Mouse (Mus musculus): Measurements from ENCODE around the gene Pde4b. TPM values are rescaled to one million over a fixed set of nuclear protein-coding genes. Genes with fewer than 3 reads are reported as not detected.
A peak's percentile ranks its signal among the peaks of the same experiment; 100 is the strongest.

Gene Pde4b
- polyA plus RNA-seq, 1 experiment from 2014 or later: 7.7 TPM

DNA sequence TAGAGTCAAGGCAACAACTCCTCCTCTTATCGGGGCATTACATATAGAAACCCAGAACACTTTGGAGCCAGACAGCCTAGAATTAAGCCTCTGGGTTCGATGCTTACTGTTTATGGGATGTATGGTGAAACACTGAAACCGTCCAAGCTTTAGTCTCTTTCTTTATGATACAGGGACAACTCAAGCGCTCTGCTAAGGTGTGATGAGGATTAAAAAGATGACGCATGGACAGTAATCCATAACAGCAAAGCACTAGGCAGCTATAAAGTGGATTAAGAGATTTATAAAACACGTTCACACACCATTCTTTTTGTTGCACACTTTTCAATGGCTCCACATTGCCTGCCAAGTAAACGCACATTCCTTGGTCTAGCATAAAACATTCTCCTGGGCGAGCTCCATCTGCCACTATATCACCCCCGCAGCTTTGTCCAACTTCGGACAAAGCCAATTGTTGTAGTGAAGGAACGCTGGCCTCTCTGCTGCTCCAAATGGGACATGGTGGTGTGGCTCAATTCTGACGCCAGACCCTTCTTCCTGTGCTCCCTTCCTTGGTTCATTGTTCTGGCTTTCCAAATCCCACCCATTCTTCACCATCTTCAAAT, 473.4 kb downstream of the Pde4b start:
- H3K36me3 ChIP-seq (ENCODE audit: control insufficient read depth, insufficient read depth, low read length): no peaks in the 10 kb centered on the region
- no peak overlapping the region for H3K9ac ChIP-seq (ENCODE audit: low read length)
- no peak overlapping the region for H3K27ac ChIP-seq (ENCODE audit: low read depth, low read length)
- H3K9me3 ChIP-seq (ENCODE audit: control insufficient read depth, low read length): no peaks in the 10 kb centered on the region
- H3K27me3 ChIP-seq (ENCODE audit: control insufficient read depth, insufficient read depth, low read length): no peaks in the 10 kb centered on the region
- WGBS: 75% methylated on average over 12 of the region's 12 CpGs
- no peaks in the 10 kb centered on the region for H3K4me1 ChIP-seq (replicated peaks; ENCODE audit: control insufficient read depth, insufficient read depth, low read length)
- ATAC-seq (replicated peaks; ENCODE audit: low FRiP score) (no peak), DNase-seq (ENCODE audit: low spot score) (no peak)
- H3K4me2 ChIP-seq (ENCODE audit: low read depth, low read length, severe bottlenecking): no peak overlapping the region
- no peak overlapping the region for H3K4me3 ChIP-seq (ENCODE audit: low read depth, low read length)

DNA sequence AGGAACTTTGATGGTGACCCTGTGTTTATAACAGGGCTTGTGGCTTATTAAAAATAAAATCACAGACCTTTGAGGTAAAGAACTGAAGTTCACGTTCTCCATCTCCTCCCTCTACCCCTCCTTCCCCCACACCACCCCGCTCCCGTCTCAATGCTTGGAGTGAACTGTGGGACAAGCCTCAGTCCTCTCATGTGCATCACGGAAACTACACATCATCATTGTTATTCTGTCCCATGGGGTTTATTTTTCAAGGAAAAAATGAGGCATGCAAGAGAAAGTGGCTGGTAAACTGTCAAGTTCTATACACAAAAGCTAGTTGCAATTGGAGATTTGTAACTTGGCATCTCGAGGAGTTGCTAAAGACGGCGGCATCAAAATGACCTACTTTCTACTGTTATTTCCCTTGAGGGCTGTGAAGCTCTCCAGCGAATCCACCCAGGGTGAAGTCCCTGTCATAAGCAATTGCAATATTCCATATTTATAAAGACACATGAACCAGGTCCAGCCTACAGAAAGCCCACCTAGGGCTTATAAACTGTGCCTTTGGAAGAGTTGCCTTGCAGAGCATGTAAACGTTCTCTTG, 476.0 kb downstream of the Pde4b start:
- DNase-seq (ENCODE audit: low spot score): no peak
- Histone ChIP-seq H3K4me2 (ENCODE audit: low read depth, low read length, severe bottlenecking) (no peak overlapping the region), H3K27me3 (ENCODE audit: control insufficient read depth, insufficient read depth, low read length) (no peaks in the 10 kb centered on the region), H3K9ac (ENCODE audit: low read length) (no peak overlapping the region), H3K27ac (ENCODE audit: low read depth, low read length) (no peak overlapping the region), H3K36me3 (ENCODE audit: control insufficient read depth, insufficient read depth, low read length) (no peaks in the 10 kb centered on the region), H3K9me3 (ENCODE audit: control insufficient read depth, low read length) (no peaks in the 10 kb centered on the region), H3K4me1 (replicated peaks; ENCODE audit: control insufficient read depth, insufficient read depth, low read length) (no peaks in the 10 kb centered on the region; the same call in 1 of the 2 replicates), H3K4me3 (ENCODE audit: low read depth, low read length) (no peak overlapping the region)
- ATAC-seq (replicated peaks; ENCODE audit: low FRiP score): no peak
- WGBS: 88% methylated on average over 9 of the region's 9 CpGs

DNA sequence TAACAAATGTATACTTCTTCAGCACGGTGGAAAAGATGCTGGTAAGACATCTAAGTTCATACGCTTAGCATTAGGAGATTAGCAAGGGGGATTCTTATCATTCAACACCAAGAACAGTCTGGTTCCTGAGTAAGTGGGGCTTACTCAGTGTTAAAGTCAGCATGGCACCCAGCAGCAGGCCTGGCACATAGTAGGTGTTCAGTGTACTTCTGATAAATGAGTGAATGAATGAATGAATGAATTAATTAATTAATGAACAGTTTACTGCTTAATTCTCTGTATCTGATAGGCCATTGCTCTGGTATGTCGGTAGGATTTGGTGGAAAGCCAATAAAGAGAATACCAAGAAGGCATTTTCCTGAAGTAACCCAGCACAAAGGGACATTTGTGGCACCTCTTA, 476.9 kb downstream of the Pde4b start:
- no peak for DNase-seq (ENCODE audit: low spot score)
- Histone ChIP-seq H3K27ac (ENCODE audit: low read depth, low read length) (no peak overlapping the region), H3K4me1 (replicated peaks; ENCODE audit: control insufficient read depth, insufficient read depth, low read length) (peaks cover 3% of the 10 kb centered on the region; the same call in 1 of the 2 replicates), H3K9me3 (ENCODE audit: control insufficient read depth, low read length) (no peaks in the 10 kb centered on the region), H3K4me3 (ENCODE audit: low read depth, low read length) (no peak overlapping the region), H3K27me3 (ENCODE audit: control insufficient read depth, insufficient read depth, low read length) (no peaks in the 10 kb centered on the region), H3K36me3 (ENCODE audit: control insufficient read depth, insufficient read depth, low read length) (no peaks in the 10 kb centered on the region), H3K4me2 (ENCODE audit: low read depth, low read length, severe bottlenecking) (no peak overlapping the region), H3K9ac (ENCODE audit: low read length) (no peak overlapping the region)
- ATAC-seq (replicated peaks; ENCODE audit: low FRiP score): no peak
- 90% methylated on average over 3 of the region's 3 CpGs for WGBS

DNA sequence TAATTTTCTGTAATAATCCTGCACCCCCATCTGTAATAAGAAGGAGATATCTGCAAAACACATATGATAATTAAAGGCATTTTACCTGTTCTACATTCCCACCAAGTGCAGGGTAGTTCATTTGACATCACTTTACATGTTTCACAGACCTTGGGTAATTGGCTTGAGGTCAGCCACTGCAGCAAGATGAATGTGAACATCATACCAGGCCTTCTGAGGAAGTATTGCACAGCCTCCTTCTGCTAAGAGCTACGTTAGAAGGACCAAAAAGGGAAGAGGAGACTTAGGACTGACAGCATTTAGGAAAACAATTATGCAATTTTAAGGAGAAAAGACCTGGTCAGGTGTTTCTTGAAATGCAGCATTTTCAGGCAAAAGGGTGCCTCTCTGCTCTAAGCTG, 479.1 kb downstream of the Pde4b start:
- H3K4me2 ChIP-seq (ENCODE audit: low read depth, low read length, severe bottlenecking): no peak overlapping the region
- H3K9me3 ChIP-seq (ENCODE audit: control insufficient read depth, low read length): no peaks in the 10 kb centered on the region
- no peaks in the 10 kb centered on the region for H3K27me3 ChIP-seq (ENCODE audit: control insufficient read depth, insufficient read depth, low read length)
- WGBS: 4% methylated on average over 1 of the region's 1 CpGs
- H3K9ac ChIP-seq (ENCODE audit: low read length): no peak overlapping the region
- no peak overlapping the region for H3K27ac ChIP-seq (ENCODE audit: low read depth, low read length)
- H3K36me3 ChIP-seq (ENCODE audit: control insufficient read depth, insufficient read depth, low read length): no peaks in the 10 kb centered on the region
- no peak for DNase-seq (ENCODE audit: low spot score)
- no peak overlapping the region for H3K4me3 ChIP-seq (ENCODE audit: low read depth, low read length)
- peaks cover 8% of the 10 kb centered on the region; the same call in 1 of the 2 replicates for H3K4me1 ChIP-seq (replicated peaks; ENCODE audit: control insufficient read depth, insufficient read depth, low read length)
- no peak for ATAC-seq (replicated peaks; ENCODE audit: low FRiP score)

DNA sequence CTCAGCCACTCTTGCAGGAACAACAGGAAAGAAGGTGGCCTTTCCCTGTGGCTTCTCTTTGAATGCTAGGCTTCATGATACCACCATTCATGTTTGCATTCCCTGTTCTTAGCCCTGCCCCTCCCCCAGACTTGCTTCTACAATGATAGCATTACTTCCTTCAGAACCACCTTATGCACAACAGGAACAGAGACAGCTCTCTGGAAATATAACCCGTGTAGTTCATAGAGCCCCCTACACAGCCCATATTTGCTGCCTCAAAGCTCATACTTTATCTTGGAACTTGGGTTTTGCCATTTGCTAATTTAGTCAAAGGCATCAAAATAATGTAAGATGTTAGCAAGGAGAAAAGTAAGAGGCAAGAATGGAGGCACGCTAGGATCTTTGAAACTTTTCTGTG, 479.8 kb downstream of the Pde4b start:
- Histone ChIP-seq H3K9me3 (ENCODE audit: control insufficient read depth, low read length) (no peaks in the 10 kb centered on the region), H3K27me3 (ENCODE audit: control insufficient read depth, insufficient read depth, low read length) (peaks cover 5% of the 10 kb centered on the region), H3K4me1 (replicated peaks; ENCODE audit: control insufficient read depth, insufficient read depth, low read length) (peaks cover 8% of the 10 kb centered on the region; the same call in 1 of the 2 replicates), H3K4me2 (ENCODE audit: low read depth, low read length, severe bottlenecking) (no peak overlapping the region), H3K4me3 (ENCODE audit: low read depth, low read length) (no peak overlapping the region), H3K9ac (ENCODE audit: low read length) (no peak overlapping the region), H3K36me3 (ENCODE audit: control insufficient read depth, insufficient read depth, low read length) (no peaks in the 10 kb centered on the region), H3K27ac (ENCODE audit: low read depth, low read length) (no peak overlapping the region)
- no peak for ATAC-seq (replicated peaks; ENCODE audit: low FRiP score)
- WGBS: 32% methylated on average over 2 of the region's 2 CpGs
- DNase-seq (ENCODE audit: low spot score): no peak

DNA sequence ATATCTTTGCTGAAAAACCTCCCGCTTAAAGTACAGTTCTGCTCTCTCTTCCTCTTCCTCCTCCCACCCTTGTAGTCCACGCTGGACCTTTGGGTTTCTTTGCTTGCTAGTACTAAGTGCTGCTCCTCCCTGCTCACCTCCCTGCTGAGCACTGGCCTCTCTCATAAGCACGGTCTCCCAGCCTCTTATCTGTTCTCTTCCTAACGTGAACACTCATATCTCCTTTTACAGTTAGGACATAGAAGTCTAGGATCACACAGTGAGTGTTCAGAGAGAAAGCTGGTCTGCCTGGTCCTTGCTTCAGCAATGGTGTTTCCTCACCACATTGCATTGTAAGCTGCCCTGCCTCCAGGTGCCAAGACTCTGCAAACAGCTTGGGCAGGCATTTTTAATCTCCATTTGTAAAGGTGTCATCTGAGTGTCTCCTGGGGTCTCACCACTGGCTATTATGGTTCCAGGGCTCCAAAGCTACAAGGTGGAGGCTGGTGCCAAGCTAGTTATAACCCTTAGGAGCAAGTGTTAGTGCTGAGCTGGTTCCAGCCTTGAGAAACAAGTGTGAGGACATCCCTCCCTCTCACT, 480.4 kb downstream of the Pde4b start:
- Histone ChIP-seq H3K9ac (ENCODE audit: low read length) (no peak overlapping the region), H3K9me3 (ENCODE audit: control insufficient read depth, low read length) (no peaks in the 10 kb centered on the region), H3K36me3 (ENCODE audit: control insufficient read depth, insufficient read depth, low read length) (no peaks in the 10 kb centered on the region), H3K4me2 (ENCODE audit: low read depth, low read length, severe bottlenecking) (no peak overlapping the region), H3K4me1 (replicated peaks; ENCODE audit: control insufficient read depth, insufficient read depth, low read length) (peaks cover 8% of the 10 kb centered on the region; the same call in 1 of the 2 replicates), H3K4me3 (ENCODE audit: low read depth, low read length) (no peak overlapping the region), H3K27ac (ENCODE audit: low read depth, low read length) (no peak overlapping the region), H3K27me3 (ENCODE audit: control insufficient read depth, insufficient read depth, low read length) (peaks cover 5% of the 10 kb centered on the region)
- 26% methylated on average over 4 of the region's 4 CpGs for WGBS
- ATAC-seq (replicated peaks; ENCODE audit: low FRiP score) (no peak), DNase-seq (ENCODE audit: low spot score) (no peak)

DNA sequence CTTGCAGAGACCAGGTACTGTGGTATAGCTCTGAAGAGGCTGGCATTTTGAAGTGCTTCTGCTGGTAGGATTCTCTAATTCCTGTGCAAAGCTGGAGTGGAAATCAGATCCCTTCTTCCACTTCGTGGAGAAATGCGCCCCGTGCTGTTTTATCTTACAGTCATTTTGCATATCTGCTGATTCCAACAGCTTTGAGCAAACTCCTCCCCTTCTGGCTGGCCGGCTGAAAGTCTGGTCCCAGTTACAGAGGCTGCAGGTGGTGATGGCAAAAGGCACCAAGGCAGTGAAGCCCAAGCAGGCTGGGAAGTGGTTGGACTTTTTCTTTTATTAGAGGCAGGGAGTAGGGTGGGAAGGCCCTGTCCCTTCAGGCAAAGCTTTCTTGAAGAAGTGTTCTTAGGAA, 481.2 kb downstream of the Pde4b start:
- no peaks in the 10 kb centered on the region for H3K9me3 ChIP-seq (ENCODE audit: control insufficient read depth, low read length)

DNA sequence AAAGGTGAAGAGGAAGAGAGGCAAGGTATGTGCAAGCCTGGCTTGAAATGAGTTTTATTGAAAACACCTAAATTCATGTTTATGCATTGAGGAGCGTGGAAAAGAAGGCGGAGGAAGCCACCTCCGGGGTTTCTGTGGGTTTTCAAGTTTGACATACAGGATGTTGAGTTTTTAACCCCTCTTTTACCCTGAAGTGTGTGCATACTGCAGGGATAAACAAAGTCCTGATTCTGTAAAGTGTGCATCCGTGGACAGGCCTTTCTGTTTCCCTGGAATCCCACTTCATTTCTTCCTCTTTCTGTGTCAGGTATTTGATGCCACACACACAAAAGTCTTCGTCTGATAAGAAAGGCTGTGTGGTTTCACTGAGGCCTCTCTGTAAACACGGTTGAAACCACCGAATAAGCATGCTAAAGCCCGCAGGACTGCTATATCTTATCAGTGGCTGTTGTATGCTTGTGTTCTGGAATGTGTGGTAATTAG, 481.8 kb downstream of the Pde4b start:
- Histone ChIP-seq H3K4me2 (ENCODE audit: low read depth, low read length, severe bottlenecking) (no peak overlapping the region), H3K9ac (ENCODE audit: low read length) (no peak overlapping the region), H3K27me3 (ENCODE audit: control insufficient read depth, insufficient read depth, low read length) (peaks cover 5% of the 10 kb centered on the region), H3K4me1 (replicated peaks; ENCODE audit: control insufficient read depth, insufficient read depth, low read length) (peaks cover 8% of the 10 kb centered on the region; the same call in 1 of the 2 replicates), H3K36me3 (ENCODE audit: control insufficient read depth, insufficient read depth, low read length) (no peaks in the 10 kb centered on the region), H3K27ac (ENCODE audit: low read depth, low read length) (no peak overlapping the region), H3K4me3 (ENCODE audit: low read depth, low read length) (no peak overlapping the region), H3K9me3 (ENCODE audit: control insufficient read depth, low read length) (no peaks in the 10 kb centered on the region)
- ATAC-seq (replicated peaks; ENCODE audit: low FRiP score) (no peak), DNase-seq (ENCODE audit: low spot score) (no peak)
- 17% methylated on average over 8 of the region's 8 CpGs for WGBS

More for the DNA sequence above, 481.2 kb downstream of the Pde4b start:
- ATAC-seq (replicated peaks; ENCODE audit: low FRiP score): no peak
- no peaks in the 10 kb centered on the region for H3K36me3 ChIP-seq (ENCODE audit: control insufficient read depth, insufficient read depth, low read length)
- 5% methylated on average over 4 of the region's 4 CpGs for WGBS
- no peak overlapping the region for H3K27ac ChIP-seq (ENCODE audit: low read depth, low read length)
- no peak overlapping the region for H3K9ac ChIP-seq (ENCODE audit: low read length)
- peaks cover 5% of the 10 kb centered on the region for H3K27me3 ChIP-seq (ENCODE audit: control insufficient read depth, insufficient read depth, low read length)
- H3K4me3 ChIP-seq (ENCODE audit: low read depth, low read length): no peak overlapping the region
- peaks cover 8% of the 10 kb centered on the region; the same call in 1 of the 2 replicates for H3K4me1 ChIP-seq (replicated peaks; ENCODE audit: control insufficient read depth, insufficient read depth, low read length)
- H3K4me2 ChIP-seq (ENCODE audit: low read depth, low read length, severe bottlenecking): no peak overlapping the region
- DNase-seq (ENCODE audit: low spot score): peak; percentile 57
